Mouse (Mus musculus) right cerebral cortex, postnatal 10 days (tissue): ENCODE measurements around the gene Wdr75.

Experiments used
- DNase-seq, 2 experiments: peaks; one replicate each; pipeline ENCODE4 v3.0.0; 2021; ENCODE audit warnings: low spot score in 2 of 2

Gene Wdr75

DNA sequence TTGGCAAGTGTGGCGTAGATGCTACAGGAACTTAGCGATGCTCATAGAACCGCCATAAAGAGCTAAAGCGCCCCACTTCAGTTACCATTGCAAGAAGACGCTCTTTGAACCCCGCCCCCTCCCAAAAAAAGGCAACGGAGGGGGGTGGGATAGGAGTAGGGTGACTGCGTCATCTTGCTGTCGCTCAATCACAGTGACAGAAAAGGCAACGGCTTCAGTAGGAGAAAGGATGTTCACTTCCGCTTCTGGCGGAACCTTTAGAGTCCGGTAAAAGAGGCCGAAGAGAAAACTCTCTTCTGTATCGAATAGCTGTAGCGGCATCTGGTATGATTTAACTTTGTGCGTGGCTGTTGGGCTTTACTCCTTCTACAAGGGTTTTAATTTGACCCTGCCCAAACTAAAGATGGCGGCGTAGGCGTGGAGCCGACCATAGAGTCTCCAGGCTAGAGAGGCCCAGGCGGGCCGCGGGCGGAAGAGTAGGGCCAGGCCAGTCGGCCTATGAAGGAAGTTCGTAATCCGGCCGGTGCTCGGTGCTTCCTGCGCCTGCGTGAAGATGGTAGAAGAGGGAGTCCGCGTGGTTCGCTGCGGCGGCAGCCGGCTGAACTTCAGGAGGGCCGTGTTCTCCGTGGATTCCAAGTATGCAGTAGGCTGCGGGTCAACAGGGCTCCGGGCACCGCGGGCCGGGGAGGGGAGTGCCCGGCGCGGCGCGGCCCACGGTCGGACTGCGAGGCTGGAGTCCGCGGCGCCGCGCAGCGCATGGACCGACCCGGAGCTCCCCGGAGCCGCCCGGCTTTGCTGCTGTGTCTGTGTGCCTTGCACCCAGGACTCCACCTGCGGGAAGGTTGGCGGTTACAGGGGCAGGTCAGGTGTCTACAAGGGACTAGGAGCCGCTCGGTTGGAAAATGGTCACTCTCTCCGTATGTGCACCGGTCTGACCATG is at the start of gene Wdr75:
Wdr75 (plus strand) TSS at position 198 of the 940 bp plus-strand sequence.
- DNase-seq = peak; percentile 97

DNA sequence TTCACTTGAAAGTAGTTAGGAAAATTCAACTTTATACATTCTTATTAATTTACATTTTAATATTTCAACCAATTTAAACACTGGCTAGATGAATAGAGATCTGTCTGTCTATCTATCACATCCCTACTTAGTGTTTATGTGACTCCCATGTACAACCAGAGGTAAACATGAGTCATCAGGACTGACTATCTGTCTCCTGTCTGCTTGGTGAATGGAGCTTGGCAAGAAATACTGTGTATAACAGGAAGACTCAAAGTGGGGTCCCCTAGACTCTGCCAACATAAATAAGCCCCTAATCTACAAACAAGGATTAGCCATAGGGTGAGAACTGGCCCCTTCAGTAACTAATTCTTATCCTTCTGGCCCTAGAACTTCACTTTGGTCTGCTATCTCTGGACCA is 39.1 kb upstream of the Wdr75 start:
- no peak for DNase-seq

DNA sequence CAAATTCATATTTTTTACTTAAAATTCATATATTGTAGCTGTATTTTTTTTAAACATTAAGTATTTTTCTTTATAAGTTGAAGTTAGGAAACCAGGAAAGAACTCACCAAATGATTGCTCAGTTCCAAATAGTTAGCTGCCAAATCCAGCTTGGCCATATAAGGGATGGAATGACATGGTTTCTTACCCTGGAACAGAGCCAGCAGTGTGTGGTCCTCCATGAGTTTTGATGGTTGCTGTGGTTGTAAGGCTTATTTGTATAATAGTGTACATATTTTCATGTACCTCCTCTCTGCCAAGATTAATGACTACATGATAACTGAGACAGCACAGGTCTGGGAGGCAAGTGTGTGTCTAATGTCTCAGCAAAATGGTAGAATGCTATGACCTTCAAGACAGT is 38.3 kb upstream of the Wdr75 start:
- no peak for DNase-seq

DNA sequence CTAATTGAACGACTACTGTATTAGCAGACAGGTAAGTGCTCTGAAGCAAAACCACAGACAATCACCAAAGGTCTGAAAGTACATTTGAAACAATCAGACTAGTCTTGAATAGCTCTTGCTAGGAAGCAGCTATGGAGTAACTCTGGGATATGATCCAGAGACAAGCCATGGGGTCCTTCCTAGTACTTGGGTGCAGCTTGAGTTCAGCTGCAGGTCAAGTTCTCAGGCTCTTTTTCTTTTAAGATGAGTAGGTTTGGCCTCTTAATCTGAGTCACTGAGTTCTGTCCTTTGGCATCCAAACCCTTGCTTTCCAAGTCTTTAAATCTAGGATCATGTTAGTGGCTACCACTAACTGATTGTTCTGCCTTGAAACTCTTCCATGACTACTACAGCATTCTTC is 37.0 kb upstream of the Wdr75 start:
- DNase-seq = no peak

DNA sequence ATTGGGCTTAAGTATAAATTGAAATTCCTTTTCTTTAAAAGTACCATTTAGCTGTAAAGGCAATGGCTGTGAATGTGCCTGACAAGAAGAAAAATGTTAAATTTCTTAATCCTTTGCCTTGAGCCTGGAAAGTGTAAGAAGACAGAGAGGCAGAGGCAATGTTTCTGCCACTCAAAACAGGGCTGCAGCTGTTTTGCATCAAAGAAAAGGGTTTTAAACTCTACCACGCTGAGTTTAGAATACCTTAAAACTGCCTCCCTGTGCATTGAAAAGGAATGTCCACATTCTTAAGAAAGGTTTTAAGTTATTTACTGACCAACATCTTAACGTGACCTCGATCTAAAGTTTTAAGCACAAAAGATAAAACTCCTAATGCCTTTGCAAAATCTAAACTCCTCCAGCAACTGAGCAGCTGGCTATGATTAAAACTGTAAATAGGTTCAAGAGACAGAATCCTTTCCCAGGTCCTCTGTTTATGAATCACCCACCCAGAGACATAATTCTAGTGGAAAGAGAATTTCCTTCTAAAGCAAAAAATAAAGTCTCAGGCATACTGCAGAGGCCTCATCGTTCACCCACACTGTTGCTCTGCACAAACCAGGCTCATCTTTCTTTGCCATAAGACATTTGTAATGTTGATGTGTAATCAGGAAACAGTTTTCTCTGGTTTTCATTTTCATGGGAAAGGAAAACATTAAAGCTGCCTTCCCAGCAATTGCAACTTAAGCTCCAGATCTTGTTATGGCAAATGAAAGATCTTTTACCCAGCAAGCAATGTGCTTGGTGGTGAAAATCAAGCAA is 34.1 kb upstream of the Wdr75 start:
- no peak for DNase-seq

DNA sequence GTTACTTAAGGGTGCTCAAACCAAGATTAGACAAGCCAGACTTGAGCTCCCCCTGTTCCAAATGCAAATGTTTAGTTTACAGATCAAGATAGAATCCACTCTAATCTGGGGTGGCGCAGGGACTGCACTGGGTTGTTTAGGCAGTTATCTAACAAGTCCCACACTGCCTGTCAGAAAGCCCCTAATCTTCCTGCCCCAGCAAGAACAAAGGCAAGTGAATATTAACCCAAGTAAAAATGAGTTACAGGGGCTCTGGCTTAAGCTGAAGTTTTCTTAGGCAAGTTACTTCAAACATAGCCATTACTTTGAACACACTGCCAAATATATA is 33.5 kb upstream of the Wdr75 start:
- DNase-seq = no peak

DNA sequence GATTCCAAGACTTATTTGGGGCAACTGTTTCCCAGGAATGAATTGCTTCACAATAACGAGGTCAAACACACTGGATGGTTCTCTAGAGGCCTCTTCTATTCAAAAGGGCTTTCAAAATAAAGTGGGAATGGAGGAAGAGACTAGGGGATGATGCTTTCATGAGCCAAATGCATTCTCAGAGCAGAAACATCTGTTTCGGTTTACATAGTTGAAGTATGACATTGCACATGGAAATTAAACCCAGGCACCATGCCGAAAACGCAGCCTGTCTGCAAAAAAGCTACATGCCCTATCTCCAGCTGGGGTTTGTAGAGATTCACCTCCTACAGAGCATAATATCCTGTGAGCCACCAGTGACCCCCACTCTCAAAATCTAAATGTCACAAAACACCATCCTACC is 29.3 kb upstream of the Wdr75 start:
- no peak for DNase-seq

DNA sequence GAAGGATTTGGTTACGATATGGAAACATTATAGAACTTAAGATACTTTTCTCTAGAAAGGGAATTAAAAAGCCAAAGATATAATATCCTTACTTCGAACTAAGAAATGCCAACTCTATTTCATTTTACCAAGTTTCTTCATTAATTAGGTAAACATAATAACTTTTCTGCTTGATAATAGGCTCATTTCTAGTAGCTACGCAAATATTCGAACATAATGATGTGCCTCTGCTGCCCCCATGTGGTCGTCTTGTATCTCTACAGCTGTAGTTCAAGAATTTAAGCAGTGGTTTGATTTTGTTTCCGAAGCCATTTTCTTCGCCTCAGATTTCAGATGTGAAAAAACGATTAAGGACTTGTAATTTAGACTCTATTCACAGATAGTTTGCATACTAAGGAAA is 28.8 kb upstream of the Wdr75 start:
- DNase-seq = peak; percentile 65 to 91

DNA sequence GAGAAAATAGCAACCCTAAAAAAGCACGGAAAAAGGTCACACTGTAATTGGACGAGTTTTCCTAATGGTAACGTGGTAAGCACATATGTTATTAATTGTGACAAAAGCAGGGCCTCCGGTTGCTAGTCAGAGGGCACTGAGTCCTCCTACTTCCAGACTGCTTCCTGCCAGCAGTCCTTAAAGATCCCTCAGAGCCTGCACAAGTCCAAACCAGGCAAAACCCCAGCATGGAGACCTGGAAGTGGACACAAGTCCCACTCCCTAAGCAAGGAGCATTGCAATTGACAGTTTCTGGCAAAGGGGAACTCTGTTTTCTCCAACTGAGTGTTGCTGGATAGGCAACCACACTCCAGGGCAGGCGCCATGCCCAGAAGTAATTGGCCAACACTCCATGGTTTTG is 27.4 kb upstream of the Wdr75 start:
- DNase-seq = peak; percentile 37 to 41

DNA sequence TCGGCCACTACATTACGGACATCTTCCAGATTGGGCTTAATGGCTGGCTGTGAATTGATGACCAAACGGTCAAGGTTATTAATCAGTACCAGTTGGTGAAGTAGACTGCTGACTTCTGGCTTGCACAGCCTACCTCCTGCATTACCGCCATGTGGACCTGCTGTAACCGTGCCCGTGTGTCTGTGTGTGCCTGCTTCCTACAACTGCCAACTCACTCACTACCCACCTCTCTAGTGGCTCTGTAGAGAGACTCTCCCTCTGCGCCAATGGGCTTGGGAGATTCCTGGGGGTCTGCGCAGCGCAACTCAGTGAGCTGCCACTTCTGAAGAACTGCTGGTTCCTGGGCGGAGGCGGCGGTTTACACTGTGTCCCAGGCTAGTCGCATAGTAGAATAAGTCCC is 25.6 kb upstream of the Wdr75 start:
- DNase-seq = no peak

DNA sequence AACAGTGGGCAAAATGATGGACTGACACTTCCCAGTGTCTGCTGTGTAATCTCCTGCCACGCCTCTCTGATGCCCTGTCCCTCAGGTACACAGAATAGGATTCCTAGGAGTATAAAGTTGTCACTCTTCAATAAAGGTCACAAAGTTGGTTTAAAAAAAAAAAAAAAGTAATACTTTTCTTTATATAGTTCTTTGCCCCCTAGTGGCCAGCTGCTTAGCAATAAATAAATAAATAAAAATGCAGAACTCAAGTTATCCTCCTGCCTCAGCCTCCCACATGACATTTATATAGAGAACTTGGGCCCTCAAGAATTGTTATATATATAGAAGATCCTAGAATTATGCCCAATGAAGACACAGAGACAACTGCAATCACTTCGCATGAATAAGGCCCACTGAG is 24.9 kb upstream of the Wdr75 start:
- no peak for DNase-seq

DNA sequence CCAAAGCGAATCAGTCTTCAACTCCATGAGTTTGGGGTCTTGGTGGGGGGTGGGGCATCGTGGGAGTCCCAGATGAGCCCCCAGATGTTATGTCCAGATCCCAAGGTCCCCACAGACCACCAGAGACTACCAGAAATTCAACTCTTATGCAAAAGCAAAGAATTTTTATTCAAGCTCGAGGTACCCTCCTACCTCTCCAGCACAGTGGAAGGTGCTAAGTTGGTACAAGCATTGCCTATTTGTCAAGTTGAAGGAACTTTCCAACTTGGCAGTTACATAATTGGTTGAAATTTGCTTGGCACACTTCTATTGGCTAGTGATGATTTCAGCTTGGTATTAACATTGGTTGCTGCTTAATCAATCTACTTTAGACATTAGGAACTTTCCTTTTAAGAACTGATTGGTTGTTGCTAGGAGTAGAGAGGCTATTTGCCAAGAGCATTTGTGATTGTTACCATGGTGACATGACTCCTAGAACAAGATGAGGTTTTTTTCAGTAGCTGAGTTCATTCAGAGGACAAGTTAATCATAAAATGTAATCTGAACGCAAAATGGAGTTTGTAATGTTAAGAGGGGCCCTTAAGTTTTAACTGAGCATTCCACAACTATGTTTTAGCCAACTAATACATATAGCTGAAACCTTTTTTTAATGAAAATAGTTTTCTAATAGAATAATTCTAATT is 14.2 kb upstream of the Wdr75 start:
- DNase-seq = no peak

DNA sequence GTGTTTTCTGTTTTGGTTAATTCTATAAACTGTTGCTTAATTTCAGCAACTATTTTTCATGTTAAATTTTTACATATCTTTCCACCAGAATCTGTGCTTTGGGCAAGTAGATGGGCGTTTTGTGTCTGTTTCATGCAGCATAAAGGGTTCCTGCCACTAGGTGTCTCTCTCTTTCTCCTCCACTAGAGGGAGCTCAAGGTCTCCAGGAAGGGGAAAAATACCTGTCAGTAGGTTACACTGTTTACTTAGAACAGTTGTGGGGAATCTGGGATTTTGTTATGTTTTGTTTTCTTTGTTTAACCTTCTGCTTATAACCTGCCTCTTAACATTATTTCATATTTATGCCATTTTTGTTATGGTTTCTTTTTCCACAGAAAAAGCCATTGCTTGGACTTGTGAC is 21.9 kb downstream of the Wdr75 start:
- peak in 1 of 2 experiments; percentile 38 for DNase-seq

DNA sequence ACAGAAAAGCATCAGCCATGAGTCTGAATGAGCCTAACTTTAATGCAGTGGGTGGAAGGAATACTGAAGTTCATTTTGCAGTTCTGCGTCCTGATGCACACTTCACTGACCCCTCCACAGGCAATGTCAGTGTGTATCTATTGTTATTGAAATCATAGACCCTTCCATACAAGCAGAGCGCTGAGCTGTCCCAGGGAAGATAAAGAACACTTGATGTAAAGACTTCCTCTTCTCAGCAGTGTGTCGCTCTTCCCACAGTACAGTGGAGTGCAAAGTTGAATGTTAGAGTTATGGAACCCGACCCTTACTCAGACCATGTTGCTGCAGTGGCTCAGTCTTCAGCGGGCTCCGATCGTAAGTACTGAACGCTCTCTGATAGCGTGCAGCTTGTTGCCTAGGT is 23.6 kb downstream of the Wdr75 start:
- no peak for DNase-seq

DNA sequence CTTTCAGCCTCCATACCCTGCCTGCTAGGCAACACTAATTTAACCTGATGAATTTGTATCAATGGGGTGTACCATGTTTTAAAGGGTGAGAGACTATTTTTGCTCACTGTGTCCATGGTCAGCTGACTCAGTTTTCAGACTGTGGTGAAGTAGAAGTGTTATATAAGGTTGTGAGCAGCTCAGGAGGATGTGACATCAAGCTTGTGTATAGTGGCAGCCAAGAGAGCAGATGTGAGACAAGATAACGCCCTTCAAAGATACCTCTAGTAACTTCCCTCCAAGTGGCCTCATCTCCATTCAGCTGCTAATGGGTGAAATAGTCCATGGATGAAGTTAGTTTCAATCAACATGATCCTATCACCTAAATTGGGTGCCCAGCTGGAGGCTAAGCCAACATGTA is 29.5 kb downstream of the Wdr75 start:
- DNase-seq = no peak

DNA sequence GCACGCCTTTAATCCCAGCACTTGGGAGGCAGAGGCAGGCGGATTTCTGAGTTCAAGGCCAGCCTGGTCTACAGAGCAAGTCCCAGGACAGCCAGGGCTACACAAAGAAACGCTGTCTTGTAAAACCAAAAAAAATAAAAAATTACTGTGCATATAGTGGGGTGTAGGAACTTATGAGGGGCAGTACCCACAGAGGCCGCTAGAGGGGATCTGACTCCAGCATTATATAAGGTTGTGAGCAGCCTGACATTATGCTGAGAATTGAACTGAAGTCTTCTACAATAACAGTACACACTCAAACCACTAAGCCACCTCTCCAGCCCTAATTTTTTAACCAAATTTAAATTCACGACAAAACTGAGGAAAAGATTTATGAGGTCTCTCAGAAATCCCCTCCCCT is 30.2 kb downstream of the Wdr75 start:
- DNase-seq = peak; percentile 64 to 75

DNA sequence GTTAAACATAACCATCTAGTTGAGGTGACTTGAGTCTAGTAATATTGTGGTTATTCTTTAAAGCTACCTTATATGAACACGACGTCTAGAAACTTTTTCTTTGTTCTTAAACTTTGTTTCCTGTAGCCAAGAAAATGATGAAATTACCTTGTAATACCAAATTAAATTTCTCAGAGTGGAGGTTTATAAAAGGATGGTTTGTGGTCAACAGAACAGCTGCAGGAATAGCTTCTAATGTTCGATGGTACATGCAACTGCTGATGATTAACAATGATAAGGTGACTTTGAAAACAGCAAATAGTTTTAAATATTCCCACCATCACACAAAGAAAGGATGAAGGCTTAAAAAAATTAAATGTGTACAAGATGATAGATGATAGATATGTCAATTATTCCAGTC is 30.7 kb downstream of the Wdr75 start:
- no peak for DNase-seq

DNA sequence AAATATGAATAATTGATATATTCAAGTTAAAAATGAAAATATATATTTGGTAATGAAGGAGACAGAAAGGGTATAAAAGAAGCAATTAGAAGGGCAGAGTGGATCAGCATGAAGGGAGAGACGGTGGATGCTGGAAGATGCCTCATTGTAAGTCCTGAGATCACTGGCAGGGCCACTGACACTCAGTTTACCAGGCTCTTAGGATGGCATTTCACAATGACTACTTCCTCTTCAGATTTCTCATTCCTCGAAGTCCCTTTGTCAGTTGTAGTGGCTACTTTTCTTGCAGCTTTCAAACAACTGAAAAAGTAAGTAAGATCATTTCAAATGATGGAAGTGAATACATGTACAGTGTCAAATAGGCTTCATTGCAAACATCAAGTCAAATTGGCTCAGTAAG is 31.2 kb downstream of the Wdr75 start:
- DNase-seq = no peak

DNA sequence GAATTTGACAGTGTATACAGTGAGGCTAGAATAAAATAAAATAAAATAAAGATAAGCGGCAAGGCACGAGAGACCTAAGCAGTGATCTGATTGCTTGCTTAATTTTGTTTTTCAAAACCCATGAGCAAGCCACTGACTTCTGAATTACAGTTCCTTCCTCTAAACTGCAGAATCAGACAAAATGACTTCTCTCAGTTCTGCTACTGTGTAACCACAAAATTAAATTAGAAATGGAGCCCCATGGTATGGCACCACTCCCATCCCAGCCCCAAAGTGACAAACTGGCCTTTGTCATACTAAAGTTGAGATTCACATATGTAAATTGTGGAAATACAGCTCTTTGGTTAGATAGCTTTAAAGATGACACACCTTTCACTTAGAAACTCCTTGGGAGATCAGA is 31.8 kb downstream of the Wdr75 start:
- DNase-seq = no peak

DNA sequence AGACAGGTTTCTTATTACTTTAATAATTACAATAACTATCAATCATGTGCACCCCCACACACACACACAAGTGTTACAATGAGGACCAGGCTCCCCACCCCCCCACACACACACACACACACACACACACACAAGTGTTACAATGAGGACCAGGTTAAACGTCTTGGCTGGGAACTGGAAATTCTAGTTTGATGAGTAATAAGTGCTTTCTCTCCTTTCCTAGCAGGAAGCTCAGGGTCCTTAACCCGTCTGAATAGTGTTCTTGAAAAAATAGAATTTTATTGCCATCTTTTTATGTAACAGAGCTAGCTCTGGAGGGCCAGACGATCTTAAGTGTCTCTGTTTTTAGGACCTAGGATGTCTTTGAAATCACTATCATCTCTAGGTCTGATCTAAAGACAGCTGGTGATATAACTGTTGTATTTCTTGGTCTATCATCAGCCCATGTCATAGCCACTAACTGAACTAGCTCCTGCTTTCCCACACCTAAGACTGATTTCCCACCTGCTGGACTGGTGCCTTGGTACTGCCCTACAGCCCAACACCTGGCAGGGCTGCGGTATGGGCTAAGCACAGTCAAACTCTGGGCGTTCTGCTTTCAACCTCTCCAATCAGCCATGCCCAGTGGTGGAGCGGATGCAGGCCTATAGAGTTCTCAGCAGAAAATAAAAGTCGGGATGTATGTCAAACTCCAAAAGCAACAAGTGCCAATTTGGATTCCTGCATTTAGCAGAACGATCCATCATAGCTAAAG is 35.7 kb downstream of the Wdr75 start:
- DNase-seq = no peak

DNA sequence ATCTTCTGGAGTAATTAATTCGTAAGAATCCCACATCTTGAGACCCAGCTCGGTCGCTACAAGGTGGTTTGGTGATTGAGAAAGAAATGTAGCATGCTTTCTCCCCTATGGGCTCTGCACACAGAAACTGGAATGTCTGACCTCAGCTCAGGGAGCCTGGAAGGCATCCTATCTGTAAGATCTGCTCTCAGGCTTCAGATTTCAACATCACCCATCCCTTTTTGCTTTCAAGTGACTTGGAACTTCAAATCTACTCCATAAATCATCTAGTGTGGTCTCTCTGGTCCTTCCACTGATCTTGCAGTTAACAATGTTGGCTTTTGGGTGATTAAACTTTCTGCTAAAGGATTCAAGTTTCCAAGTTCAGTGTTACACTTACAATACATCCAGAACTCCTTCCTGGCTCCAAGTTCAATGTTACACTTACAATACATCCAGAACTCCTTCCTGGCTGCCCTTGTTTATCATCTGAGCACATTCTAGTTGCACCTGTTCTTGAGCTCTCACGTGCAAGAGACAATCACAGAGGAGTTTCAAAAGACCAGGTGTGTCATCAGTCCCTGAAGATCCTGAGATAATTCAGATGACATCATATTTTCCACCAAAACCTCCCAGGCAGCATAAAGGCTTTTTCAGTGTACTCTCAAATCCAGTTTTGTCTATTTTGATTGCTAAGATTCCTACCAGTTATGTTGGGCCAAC is 40.5 kb downstream of the Wdr75 start:
- DNase-seq = no peak
